Mouse (Mus musculus) small intestine, adult 2 months (tissue): ENCODE results near the gene Hyal3. TPM values are rescaled to one million over a fixed set of nuclear protein-coding genes. Genes with fewer than 3 reads are reported as not detected.
"Not testable (repeated sequence)": the region's sequence is repeated elsewhere in the genome, so short reads cannot be mapped to it uniquely, and the experiment has no call there.

ENCODE experiments used
- H3K27ac ChIP-seq: fragments of 200-500 bp; 2 replicates; pipeline ENCODE4 v1.5.1; 2012; ENCODE audit warnings: low read depth, low read length, control low read depth, inconsistent platforms; ENCODE audit not compliant: insufficient read depth
- H3K27me3 ChIP-seq: fragments of 200-500 bp; 2 replicates; pipeline ENCODE4 v1.6.1; 2012; ENCODE audit warnings: mild to moderate bottlenecking, moderate library complexity, low read length, inconsistent platforms; ENCODE audit not compliant: control insufficient read depth, insufficient read depth
- H3K36me3 ChIP-seq: fragments of 200-500 bp; 2 replicates; pipeline ENCODE4 v1.6.1; 2012; ENCODE audit warnings: mild to moderate bottlenecking, low read length, control low read depth, inconsistent platforms; ENCODE audit not compliant: control insufficient read depth, insufficient read depth
- H3K4me1 ChIP-seq: fragments of 200-500 bp; 2 replicates; pipeline ENCODE4 v1.6.1; 2012; ENCODE audit warnings: low read length, inconsistent platforms, mixed read lengths; ENCODE audit not compliant: control insufficient read depth, insufficient read depth, insufficient read length
- H3K4me3 ChIP-seq: fragments of 200-500 bp; 2 replicates; pipeline ENCODE4 v1.5.1; 2012; ENCODE audit warnings: low read depth, mild to moderate bottlenecking, control low read depth, inconsistent platforms, low read length, moderate library complexity
- CTCF ChIP-seq: fragments of 200-500 bp; IDR thresholded peaks from 2 replicates; pipeline ENCODE4 v1.5.1; 2012; ENCODE audit warnings: low read depth, mild to moderate bottlenecking, control low read depth, inconsistent platforms, low read length, moderate library complexity, mixed read lengths; ENCODE audit not compliant: insufficient replicate concordance, insufficient read length; ENCODE audit errors: extremely low read depth
- POLR2A ChIP-seq: fragments of 200-500 bp; IDR thresholded peaks from 2 replicates; pipeline ENCODE4 v1.6.1; 2012; ENCODE audit warnings: low read depth, mild to moderate bottlenecking, control low read depth, inconsistent platforms, low read length, moderate library complexity
- WGBS: fragments of 180-500 bp; shearing (Covaris S2); methylation state at CpG from one replicate; pipeline ENCODE4 v1.1.7; 2018; 5-methylcytosine and 5-hydroxymethylcytosine counted together
- polyA plus RNA-seq: library from polyadenylated mRNA; depleted of rRNA; stranded (reverse); fragments of >200 nt; gene quantifications from 2 replicates; pipeline ENCODE4 v1.2.3, GENCODE M21; 2012

Hyal3 gene
- polyA plus RNA-seq, 1 experiment, result 0.89 TPM

- Histone ChIP-seq H3K27me3 (no peaks in the 10 kb centered on the region), H3K4me1 (peaks cover 14% of the 10 kb centered on the region), H3K27ac (peak overlapping the region; percentile 98), H3K36me3 (peaks cover 31% of the 10 kb centered on the region), H3K4me3 (peak overlapping the region; percentile 79)
- 0% methylated on average over 23 of the region's 23 CpGs for WGBS
- TF ChIP-seq POLR2A, result peak; percentile 29; the same call in 1 of the 2 replicates
- no peak for TF ChIP-seq CTCF
Observed at GRCm38 (mm10) chr9:107555031-107555457, 25.6 kb upstream of the Hyal3 start.

DNA sequence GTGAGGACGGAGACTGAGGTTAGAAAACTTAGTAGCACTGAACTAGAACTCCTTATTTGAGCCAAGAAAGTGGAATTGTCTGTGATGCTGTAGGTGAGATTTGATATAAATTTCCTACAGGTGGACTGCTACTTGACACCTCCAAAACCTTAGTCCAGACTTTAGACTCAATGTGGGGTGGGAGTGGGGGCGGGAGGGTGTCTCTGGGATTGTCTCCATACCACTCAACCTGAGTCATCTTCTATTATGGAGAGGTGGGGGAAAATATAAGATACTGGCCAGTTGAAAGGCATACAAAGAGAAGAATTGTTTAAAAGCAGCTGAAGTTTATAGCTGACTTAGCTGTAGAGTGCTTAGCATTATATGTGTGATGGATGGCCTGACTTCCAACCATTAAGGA, 24.9 kb upstream of the Hyal3 start:
- H3K27ac ChIP-seq, result peak overlapping the region; percentile 98
- WGBS, result 19% methylated on average over 2 of the region's 2 CpGs
- H3K4me3 ChIP-seq, result peak overlapping the region; percentile 79
- H3K4me1 ChIP-seq, result peaks cover 14% of the 10 kb centered on the region
- H3K36me3 ChIP-seq, result peaks cover 35% of the 10 kb centered on the region
- TF ChIP-seq POLR2A (no peak), CTCF (no peak)
- H3K27me3 ChIP-seq, result no peaks in the 10 kb centered on the region

DNA sequence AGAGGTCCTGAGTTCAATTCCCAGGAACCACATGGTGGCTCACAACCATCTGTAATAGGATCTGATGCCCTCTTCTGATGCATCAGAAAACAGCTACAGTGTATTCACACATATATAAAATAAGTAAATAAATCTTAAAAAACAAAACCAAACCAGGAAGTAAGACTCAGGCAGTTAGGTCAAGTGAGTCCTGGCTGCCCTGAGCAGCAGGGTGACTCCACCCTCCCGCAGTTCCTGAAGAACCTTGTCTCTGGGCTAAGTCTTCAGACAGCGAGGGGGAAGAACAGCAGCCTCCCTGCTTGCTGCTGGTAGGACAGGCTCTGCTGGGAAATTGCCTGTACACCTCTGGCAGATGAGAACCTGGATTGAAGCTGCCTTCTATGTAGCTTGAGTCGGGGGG, 24.3 kb upstream of the Hyal3 start:
- H3K27me3 ChIP-seq, result no peaks in the 10 kb centered on the region
- H3K36me3 ChIP-seq, result peaks cover 41% of the 10 kb centered on the region
- peak overlapping the region; percentile 48 for H3K4me3 ChIP-seq
- peak; percentile 32; the same call in 1 of the 2 replicates for TF ChIP-seq POLR2A
- TF ChIP-seq CTCF, result no peak
- H3K4me1 ChIP-seq, result peaks cover 10% of the 10 kb centered on the region
- WGBS, result 25% methylated on average over 3 of the region's 3 CpGs
- H3K27ac ChIP-seq, result peak overlapping the region; percentile 98

DNA sequence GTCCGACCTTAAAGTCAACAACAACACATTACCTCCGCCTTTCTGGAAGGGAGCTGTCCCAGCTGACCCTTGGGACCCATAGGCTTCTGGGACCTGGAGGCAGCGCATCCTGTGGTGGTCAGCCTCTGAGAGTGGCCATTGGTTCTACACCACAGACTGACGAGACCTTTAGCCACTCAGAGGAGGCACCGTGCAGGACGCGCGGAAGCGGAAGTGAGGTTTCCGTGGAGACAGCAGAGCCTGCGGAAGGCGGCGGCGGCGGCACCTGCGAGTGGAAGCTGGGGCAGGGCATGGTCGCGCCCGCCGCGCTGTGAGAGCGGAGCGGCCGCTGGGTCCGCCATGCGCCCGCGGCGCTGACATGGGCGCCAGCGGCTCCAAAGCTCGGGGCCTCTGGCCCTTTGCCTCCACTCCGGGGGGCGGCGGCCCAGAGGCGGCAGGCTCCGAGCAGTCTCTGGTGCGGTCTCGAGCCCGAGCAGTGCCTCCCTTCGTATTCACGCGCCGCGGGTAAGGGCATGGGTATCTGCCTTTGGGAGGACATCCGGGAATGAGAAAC, 17.5 kb upstream of the Hyal3 start, which contains the start of gene Tusc2:
Gene Tusc2, plus strand, starts transcription at position 227 of the 553 bp plus-strand sequence.
- Histone ChIP-seq H3K36me3 (peaks cover 47% of the 10 kb centered on the region), H3K27me3 (no peaks in the 10 kb centered on the region), H3K4me3 (peak within 1 kb of the TSS; percentile 90), H3K27ac (peak within 1 kb of the TSS; percentile 50), H3K4me1 (peaks cover 19% of the 10 kb centered on the region)
- peak; percentile 69 for TF ChIP-seq POLR2A
- TF ChIP-seq CTCF, result no peak
- WGBS, result under 1% methylated on average over 46 of the region's 46 CpGs

DNA sequence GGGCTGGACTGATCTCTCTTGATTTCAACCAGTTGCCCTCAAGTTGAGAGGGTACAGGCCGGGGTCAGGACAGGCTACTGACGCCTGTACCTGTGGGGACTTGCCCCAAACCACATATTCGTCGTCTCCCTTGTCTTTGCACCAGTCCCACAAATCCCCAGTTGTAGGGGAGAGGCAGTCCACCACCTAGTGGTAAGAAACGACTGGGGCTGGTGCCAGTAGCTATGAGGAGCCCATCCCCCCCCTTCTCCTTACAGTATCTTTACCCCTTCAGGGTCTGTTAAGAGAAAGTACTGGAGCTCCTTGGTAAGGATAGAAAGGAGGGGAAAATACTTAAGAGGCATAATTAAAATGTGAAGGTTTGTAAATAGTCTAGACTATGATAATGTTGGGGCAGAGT, 15.1 kb upstream of the Hyal3 start:
- Histone ChIP-seq H3K27ac (peak overlapping the region; percentile 99), H3K36me3 (peaks cover 25% of the 10 kb centered on the region), H3K4me3 (peak overlapping the region; percentile 27), H3K4me1 (peaks cover 28% of the 10 kb centered on the region)
- not testable (repeated sequence) for H3K27me3 ChIP-seq
- WGBS, result 45% methylated on average over 5 of the region's 5 CpGs

DNA sequence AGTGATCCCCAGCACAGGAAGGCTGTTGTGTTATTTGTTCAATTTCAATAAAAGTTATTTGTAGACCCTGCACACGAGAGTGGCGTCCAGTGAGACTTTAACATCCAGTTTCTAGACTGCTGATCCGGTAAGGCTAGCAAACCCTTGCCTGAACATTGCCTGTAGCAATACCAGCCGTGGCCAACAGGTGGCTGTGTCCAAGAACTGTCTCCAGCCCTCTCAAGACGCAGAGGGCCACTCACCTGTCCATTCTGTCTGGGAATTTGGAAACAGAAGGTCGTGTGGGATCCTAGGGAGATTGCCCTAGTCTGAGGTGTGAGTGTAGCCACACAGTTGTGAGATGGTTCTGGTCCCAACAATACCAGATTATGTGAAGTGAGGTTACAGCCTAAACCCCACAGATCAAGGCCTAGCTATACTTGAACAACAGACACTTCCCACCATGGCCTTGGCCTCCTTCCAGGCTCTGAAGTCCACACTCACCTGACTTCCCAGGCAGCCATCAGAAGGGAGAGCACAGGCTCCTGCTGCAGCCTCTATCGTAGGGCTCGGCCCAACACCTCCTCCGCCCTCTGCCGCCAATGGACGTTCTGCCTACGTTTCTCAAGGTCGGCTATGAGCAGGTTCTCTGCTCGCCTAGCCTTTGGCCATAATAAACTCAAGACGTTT, 14.4 kb upstream of the Hyal3 start:
- H3K4me1 ChIP-seq, result peaks cover 32% of the 10 kb centered on the region
- H3K4me3 ChIP-seq, result peak overlapping the region; percentile 42
- no peaks in the 10 kb centered on the region for H3K27me3 ChIP-seq
- H3K27ac ChIP-seq, result peak overlapping the region; percentile 99
- peak; percentile 37; the same call in 1 of the 2 replicates for TF ChIP-seq POLR2A
- peak; percentile 85; the same call in 1 of the 2 replicates for TF ChIP-seq CTCF
- H3K36me3 ChIP-seq, result peaks cover 19% of the 10 kb centered on the region
- WGBS, result 10% methylated on average over 15 of the region's 15 CpGs

DNA sequence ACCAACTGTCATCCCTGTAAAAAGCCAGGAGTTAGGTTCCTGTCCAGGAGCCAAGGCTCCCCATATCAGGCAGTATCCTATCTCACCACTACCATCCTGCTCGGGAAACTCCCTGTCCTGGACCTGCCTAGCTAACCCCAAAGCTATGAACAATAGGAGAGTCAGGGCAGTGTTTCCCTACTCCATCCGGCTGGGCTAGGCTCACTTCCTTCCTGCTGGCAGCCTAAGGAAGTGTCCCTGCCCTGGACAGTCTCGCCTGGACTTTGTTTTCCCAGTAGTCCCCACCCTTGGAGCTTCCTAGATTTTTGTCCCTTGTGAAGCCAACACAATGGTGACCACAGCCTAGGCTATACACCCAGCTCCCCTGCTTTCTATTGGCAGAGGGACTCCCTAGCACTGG, 13.8 kb upstream of the Hyal3 start:
- H3K36me3 ChIP-seq, result peaks cover 12% of the 10 kb centered on the region
- 19% methylated on average over 3 of the region's 3 CpGs for WGBS
- no peaks in the 10 kb centered on the region for H3K27me3 ChIP-seq
- TF ChIP-seq POLR2A (peak; percentile 45; the same call in 1 of the 2 replicates), CTCF (peak; percentile 47; the same call in 1 of the 2 replicates)
- peaks cover 35% of the 10 kb centered on the region for H3K4me1 ChIP-seq
- H3K27ac ChIP-seq, result peak overlapping the region; percentile 99
- H3K4me3 ChIP-seq, result peak overlapping the region; percentile 89
